Mouse (Mus musculus): ENCODE data around the gene Rassf3.

GRCm38 (mm10) chr10:121426458-121427070 is 49.6 kb downstream of the Rassf3 start:
- TF ChIP-seq CTCF (IDR thresholded peaks at IDR 0.05; ENCODE audit: low read depth) (no peak), EP300 (optimal IDR thresholded peaks at IDR 0.05) (no peak)

Measured in stomach, postnatal 0 days (tissue).